Mouse (Mus musculus): ENCODE measurements at regions not wholly inside any gene's neighbourhood (a gene's known extent, or its start where the extent isn't known, plus 50 kb on each side); places are given as distances from the start of the nearest gene placed in this dataset.

GRCm38 (mm10) chr13:103391396-103391795 lies 57.1 kb upstream of the Mast4 start:
- Histone ChIP-seq H3K9me3 (ENCODE audit: control insufficient read depth, low read length) (no peaks in the 10 kb centered on the region), H3K36me3 (ENCODE audit: control insufficient read depth, insufficient read depth, low read length) (no peaks in the 10 kb centered on the region), H3K4me3 (ENCODE audit: low read depth, low read length) (no peak overlapping the region), H3K27me3 (replicated peaks; ENCODE audit: control insufficient read depth, insufficient read depth, low read length) (no peaks in the 10 kb centered on the region), H3K4me2 (no peak overlapping the region), H3K27ac (ENCODE audit: low read depth, low read length) (no peak overlapping the region), H3K4me1 (replicated peaks; ENCODE audit: control insufficient read depth, insufficient read depth, low read length) (no peaks in the 10 kb centered on the region), H3K9ac (ENCODE audit: low read depth, low read length) (no peak overlapping the region)
- WGBS: 80% methylated on average over 4 of the region's 4 CpGs
- no peak for ATAC-seq (replicated peaks; ENCODE audit: low FRiP score)
- no peak for DNase-seq (ENCODE audit: low spot score)

GRCm38 (mm10) chr13:103390991-103391390 lies 56.7 kb upstream of the Mast4 start:
- H3K27ac ChIP-seq (ENCODE audit: low read depth, low read length): no peak overlapping the region
- DNase-seq (ENCODE audit: low spot score) (no peak), ATAC-seq (replicated peaks; ENCODE audit: low FRiP score) (no peak)
- H3K9me3 ChIP-seq (ENCODE audit: control insufficient read depth, low read length): no peaks in the 10 kb centered on the region
- H3K4me3 ChIP-seq (ENCODE audit: low read depth, low read length): no peak overlapping the region
- H3K36me3 ChIP-seq (ENCODE audit: control insufficient read depth, insufficient read depth, low read length): no peaks in the 10 kb centered on the region
- WGBS: 93% methylated on average over 3 of the region's 3 CpGs
- no peaks in the 10 kb centered on the region for H3K4me1 ChIP-seq (replicated peaks; ENCODE audit: control insufficient read depth, insufficient read depth, low read length)
- no peak overlapping the region for H3K4me2 ChIP-seq
- no peaks in the 10 kb centered on the region for H3K27me3 ChIP-seq (replicated peaks; ENCODE audit: control insufficient read depth, insufficient read depth, low read length)
- no peak overlapping the region for H3K9ac ChIP-seq (ENCODE audit: low read depth, low read length)

- H3K9me3 ChIP-seq (ENCODE audit: control insufficient read depth, low read length): no peaks in the 10 kb centered on the region
- H3K4me3 ChIP-seq (ENCODE audit: low read depth, low read length): no peak overlapping the region
- no peaks in the 10 kb centered on the region for H3K27me3 ChIP-seq (replicated peaks; ENCODE audit: control insufficient read depth, insufficient read depth, low read length)
- H3K27ac ChIP-seq (ENCODE audit: low read depth, low read length): no peak overlapping the region
- DNase-seq (ENCODE audit: low spot score) (no peak), ATAC-seq (replicated peaks; ENCODE audit: low FRiP score) (no peak)
- no peak overlapping the region for H3K4me2 ChIP-seq
- H3K9ac ChIP-seq (ENCODE audit: low read depth, low read length): no peak overlapping the region
- 89% methylated on average over 5 of the region's 5 CpGs for WGBS
- H3K36me3 ChIP-seq (ENCODE audit: control insufficient read depth, insufficient read depth, low read length): no peaks in the 10 kb centered on the region
- no peaks in the 10 kb centered on the region for H3K4me1 ChIP-seq (replicated peaks; ENCODE audit: control insufficient read depth, insufficient read depth, low read length)
Observed at GRCm38 (mm10) chr13:103386948-103387347, 52.7 kb upstream of the Mast4 start.

All from liver, embryonic 11.5 days (tissue).